Mouse (Mus musculus) heart, embryonic 11.5 days (tissue): Measurements from ENCODE around the gene Ssx2ip. TPM values are rescaled to one million over a fixed set of nuclear protein-coding genes. Genes with fewer than 3 reads are reported as not detected.

ENCODE experiments used
- ATAC-seq: fragments of 200-750 bp; cut with Nextera tagmentation; replicated peaks from 2 replicates; pipeline ENCODE4 v1.8.0; 2017; ENCODE audit warnings: moderate library complexity; ENCODE audit not compliant: insufficient number of reproducible peaks, low FRiP score, low TSS enrichment
- H3K27ac ChIP-seq: fragments of 300-500 bp; sonication (generic); 2 replicates; pipeline ENCODE4 v1.5.1; 2014; ENCODE audit warnings: mild to moderate bottlenecking, low read depth, low read length
- H3K27me3 ChIP-seq: fragments of 300-500 bp; sonication (generic); 2 replicates; pipeline ENCODE4 v1.6.1; 2014; ENCODE audit warnings: mild to moderate bottlenecking, low read length, mixed read lengths; ENCODE audit not compliant: control insufficient read depth, insufficient read depth
- H3K36me3 ChIP-seq: fragments of 300-500 bp; sonication (generic); 2 replicates; pipeline ENCODE4 v1.6.1; 2014; ENCODE audit warnings: mild to moderate bottlenecking, low read length, moderate library complexity, mixed read lengths; ENCODE audit not compliant: control insufficient read depth, insufficient read depth
- H3K4me1 ChIP-seq: fragments of 300-500 bp; sonication (generic); 2 replicates; pipeline ENCODE4 v1.6.1; 2014; ENCODE audit warnings: low read length; ENCODE audit not compliant: control insufficient read depth, insufficient read depth
- H3K4me2 ChIP-seq: fragments of 300-500 bp; sonication (generic); 2 replicates; pipeline ENCODE4 v1.6.1; 2014; ENCODE audit warnings: mild to moderate bottlenecking, moderate library complexity
- H3K4me3 ChIP-seq: fragments of 300-500 bp; sonication (generic); 2 replicates; pipeline ENCODE4 v1.5.1; 2014; ENCODE audit warnings: low read depth, low read length
- H3K9ac ChIP-seq: fragments of 300-500 bp; sonication (generic); 2 replicates; pipeline ENCODE4 v1.6.1; 2014; ENCODE audit warnings: mild to moderate bottlenecking, low read depth, low read length, moderate library complexity
- H3K9me3 ChIP-seq: fragments of 300-500 bp; sonication (generic); replicated peaks from 2 replicates; pipeline ENCODE4 v1.6.1; 2016; ENCODE audit warnings: low read length; ENCODE audit not compliant: control insufficient read depth
- WGBS: fragments of 180-500 bp; shearing (Covaris S2); extraction: QIAGEN DNeasy Blood & Tissue Kit; methylation state at CpG from one replicate; pipeline ENCODE4 v1.1.7; 2014; ENCODE audit not compliant: insufficient replicate concordance; 5-methylcytosine and 5-hydroxymethylcytosine counted together
- polyA plus RNA-seq: library from polyadenylated mRNA; unstranded; fragments of >200 nt; fragmentation: Nextera tagmentation; extraction: Ambion mirVana; gene quantifications from 2 replicates; pipeline ENCODE4 v1.2.1, GENCODE M21; 2014

Gene Ssx2ip
- polyA plus RNA-seq, 1 experiment from 2014 or later: 32.1 TPM

DNA sequence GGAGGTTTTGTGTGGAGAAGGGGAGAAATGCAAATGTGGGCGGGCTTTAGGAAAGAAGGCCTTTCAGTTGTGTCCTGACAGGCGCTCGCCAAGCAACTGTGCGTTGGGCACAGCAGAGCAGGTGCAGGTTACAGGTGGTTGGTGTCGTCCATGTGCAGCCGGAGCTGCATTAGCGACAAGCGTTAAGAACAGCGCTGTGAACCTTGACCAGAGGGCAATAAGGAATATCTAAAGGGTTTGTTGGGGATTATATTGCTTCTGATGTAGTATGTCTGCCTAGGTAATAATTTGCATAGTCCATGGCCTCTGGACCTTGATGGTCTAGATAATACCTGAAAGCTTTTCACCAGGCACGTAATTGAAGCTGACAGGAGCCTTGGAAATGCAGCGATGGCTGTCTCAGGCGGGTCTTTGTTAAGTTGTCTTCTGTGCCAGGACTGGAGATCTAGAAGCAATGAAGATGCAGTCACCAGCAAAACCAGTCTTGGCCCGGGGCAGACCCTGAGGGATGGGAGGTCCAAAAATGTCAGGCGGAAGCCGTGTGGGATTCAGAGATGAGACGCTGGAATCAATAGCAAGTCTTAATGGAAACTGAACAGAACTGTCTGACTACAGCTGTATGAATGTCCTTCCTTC, 2.8 kb downstream of the Ssx2ip start:
- H3K27me3 ChIP-seq: no peaks in the 10 kb centered on the region
- no peak for ATAC-seq
- no peak overlapping the region for H3K27ac ChIP-seq
- H3K36me3 ChIP-seq: no peaks in the 10 kb centered on the region
- WGBS: 88% methylated on average over 16 of the region's 16 CpGs
- no peak overlapping the region for H3K9ac ChIP-seq
- no peak overlapping the region for H3K4me3 ChIP-seq
- H3K4me2 ChIP-seq: peak overlapping the region; percentile 86
- peaks cover 4% of the 10 kb centered on the region; the same call in 1 of the 2 replicates for H3K9me3 ChIP-seq
- H3K4me1 ChIP-seq: peaks cover 33% of the 10 kb centered on the region

DNA sequence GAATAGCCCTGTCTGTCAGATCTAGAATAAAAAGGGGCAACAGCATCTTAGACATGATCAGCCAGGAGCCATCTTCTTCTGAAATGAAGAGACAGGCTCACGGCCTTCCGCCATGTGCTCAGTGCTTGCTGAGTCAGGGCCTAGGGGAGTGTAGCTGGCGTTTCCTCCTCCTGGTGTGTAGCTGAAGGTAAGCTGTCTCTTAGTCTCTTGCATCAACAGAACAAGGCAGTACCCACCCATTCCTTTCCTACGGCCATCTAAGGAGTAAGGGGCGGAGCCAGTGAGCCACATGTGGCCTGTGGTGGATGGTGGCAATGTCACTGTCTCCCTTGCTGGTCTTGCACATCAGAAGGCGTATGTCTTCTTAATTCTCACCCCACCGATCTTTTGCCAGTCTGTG, 5.7 kb downstream of the Ssx2ip start:
- Histone ChIP-seq H3K4me3 (no peak overlapping the region), H3K9ac (no peak overlapping the region), H3K4me2 (no peak overlapping the region), H3K9me3 (no peaks in the 10 kb centered on the region), H3K27me3 (no peaks in the 10 kb centered on the region), H3K4me1 (peaks cover 29% of the 10 kb centered on the region), H3K27ac (no peak overlapping the region), H3K36me3 (no peaks in the 10 kb centered on the region)
- peak; percentile 65 for ATAC-seq
- 72% methylated on average over 7 of the region's 7 CpGs for WGBS

DNA sequence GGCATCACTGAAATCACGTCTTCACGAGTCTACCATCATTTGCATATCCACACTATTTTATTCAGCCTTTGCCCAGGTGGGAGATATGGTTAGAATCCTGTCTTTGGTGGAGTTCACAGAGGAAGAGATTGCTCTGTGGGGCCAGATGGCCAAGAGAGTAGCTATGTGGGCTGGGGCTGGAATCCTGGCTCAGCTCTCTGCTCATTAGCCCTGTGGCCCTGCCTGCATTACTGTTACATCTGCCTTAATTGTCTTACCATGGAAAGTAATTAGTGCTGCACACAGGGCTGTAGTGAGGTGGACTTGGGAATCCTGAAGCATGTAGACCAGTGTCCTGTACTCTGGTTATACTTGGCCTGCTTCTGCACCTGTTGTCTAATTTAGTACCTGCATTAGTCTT, 7.6 kb downstream of the Ssx2ip start:
- no peaks in the 10 kb centered on the region for H3K27me3 ChIP-seq
- no peak overlapping the region for H3K4me3 ChIP-seq
- H3K9me3 ChIP-seq: no peaks in the 10 kb centered on the region
- no peak overlapping the region for H3K9ac ChIP-seq
- no peaks in the 10 kb centered on the region for H3K36me3 ChIP-seq
- no peak overlapping the region for H3K4me2 ChIP-seq
- no peak for ATAC-seq
- peaks cover 19% of the 10 kb centered on the region for H3K4me1 ChIP-seq
- WGBS: 79% methylated on average over 2 of the region's 2 CpGs
- no peak overlapping the region for H3K27ac ChIP-seq

DNA sequence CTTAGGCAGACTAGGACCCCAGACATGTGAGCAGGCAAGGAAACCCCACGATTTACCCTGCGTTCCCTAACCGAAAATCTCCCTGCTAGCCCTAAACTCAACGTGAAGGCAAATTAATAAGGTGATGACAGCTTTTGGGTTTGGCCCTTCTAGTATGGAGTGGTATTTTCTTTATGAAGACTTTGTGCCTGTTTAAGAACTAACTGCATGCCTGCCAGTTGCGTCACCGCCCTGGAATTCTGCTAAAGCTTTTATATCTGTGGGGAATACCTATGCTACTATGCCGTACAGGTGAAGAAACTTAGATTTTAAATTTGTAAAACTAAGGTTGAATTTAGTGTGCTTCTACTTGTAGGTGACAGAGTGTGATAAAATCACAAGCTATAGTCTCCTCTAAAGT, 8.0 kb downstream of the Ssx2ip start:
- Histone ChIP-seq H3K27me3 (no peaks in the 10 kb centered on the region), H3K9me3 (no peaks in the 10 kb centered on the region), H3K27ac (no peak overlapping the region), H3K4me3 (no peak overlapping the region), H3K4me2 (no peak overlapping the region), H3K9ac (no peak overlapping the region), H3K36me3 (no peaks in the 10 kb centered on the region), H3K4me1 (peaks cover 19% of the 10 kb centered on the region)
- 85% methylated on average over 7 of the region's 7 CpGs for WGBS
- ATAC-seq: no peak

DNA sequence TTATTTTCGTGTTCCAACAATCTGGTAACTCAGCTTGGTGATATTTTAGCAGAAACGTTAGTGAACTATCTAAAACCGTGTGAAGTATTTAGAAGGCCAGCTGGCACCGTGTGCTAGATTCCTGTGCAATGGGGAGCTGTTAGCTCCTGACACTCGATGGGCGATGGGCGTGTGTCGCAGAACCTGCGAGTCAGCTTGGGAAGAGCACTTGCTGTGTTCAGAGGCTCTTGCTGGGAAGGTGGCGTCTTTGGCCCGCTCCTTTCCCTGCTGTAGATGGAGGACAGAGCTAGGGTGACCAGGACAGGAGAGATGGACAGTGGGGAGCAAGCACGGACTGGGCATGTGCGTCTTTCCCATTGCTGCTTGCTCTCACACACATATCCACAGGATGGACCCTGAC, 8.6 kb downstream of the Ssx2ip start:
- H3K4me2 ChIP-seq: no peak overlapping the region
- no peak overlapping the region for H3K27ac ChIP-seq
- no peak for ATAC-seq
- no peaks in the 10 kb centered on the region for H3K36me3 ChIP-seq
- no peak overlapping the region for H3K9ac ChIP-seq
- H3K4me1 ChIP-seq: peaks cover 19% of the 10 kb centered on the region
- no peaks in the 10 kb centered on the region for H3K9me3 ChIP-seq
- H3K4me3 ChIP-seq: no peak overlapping the region
- 86% methylated on average over 13 of the region's 13 CpGs for WGBS
- H3K27me3 ChIP-seq: no peaks in the 10 kb centered on the region

DNA sequence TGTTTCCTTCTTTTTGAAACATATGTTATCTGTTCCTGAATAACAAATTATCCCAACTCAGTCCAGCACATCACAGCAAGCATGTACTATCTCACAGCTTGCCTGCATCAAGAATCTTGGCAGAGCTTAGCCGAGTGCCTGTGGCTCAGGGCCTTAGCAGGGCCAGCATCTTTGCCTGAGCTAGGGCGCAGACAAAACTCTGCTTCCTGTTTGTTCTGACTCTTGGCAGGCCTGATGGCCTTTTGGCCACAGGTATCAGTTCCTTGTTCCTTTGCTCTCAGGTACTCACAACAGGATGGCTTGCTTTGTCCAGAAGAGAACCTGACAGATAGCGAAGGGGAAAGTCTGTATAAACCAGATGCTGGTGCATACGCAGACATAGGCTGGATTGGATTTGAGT, 9.6 kb downstream of the Ssx2ip start:
- H3K4me3 ChIP-seq: no peak overlapping the region
- no peak for ATAC-seq
- H3K27me3 ChIP-seq: no peaks in the 10 kb centered on the region
- H3K4me2 ChIP-seq: no peak overlapping the region
- H3K9ac ChIP-seq: no peak overlapping the region
- no peak overlapping the region for H3K27ac ChIP-seq
- H3K9me3 ChIP-seq: no peaks in the 10 kb centered on the region
- H3K4me1 ChIP-seq: peaks cover 19% of the 10 kb centered on the region
- no peaks in the 10 kb centered on the region for H3K36me3 ChIP-seq
- WGBS: 81% methylated on average over 4 of the region's 4 CpGs

DNA sequence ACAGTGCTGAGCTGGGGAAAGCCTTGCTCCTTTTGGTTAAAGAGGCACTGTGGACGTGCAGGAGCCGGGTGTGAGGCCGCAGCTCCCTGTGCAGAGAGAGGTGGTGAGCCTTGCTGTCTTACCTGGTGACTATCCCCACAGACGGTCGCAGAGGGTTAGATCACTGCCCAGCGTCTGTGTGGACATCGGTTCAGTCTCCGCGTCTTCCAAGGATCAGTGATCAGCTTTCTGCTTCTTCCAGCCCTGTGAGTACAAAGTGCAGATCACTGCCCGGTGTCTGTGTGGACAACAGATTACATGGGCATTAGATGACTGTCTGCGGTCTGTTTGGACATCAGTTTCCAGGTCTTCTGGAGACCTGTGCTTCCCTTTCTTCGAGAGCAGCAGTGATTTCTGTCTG, 10.1 kb downstream of the Ssx2ip start:
- no peak overlapping the region for H3K4me3 ChIP-seq
- no peak overlapping the region for H3K4me2 ChIP-seq
- no peaks in the 10 kb centered on the region for H3K9me3 ChIP-seq
- WGBS: 88% methylated on average over 12 of the region's 12 CpGs
- H3K36me3 ChIP-seq: no peaks in the 10 kb centered on the region
- H3K4me1 ChIP-seq: peaks cover 19% of the 10 kb centered on the region
- H3K9ac ChIP-seq: peak overlapping the region; percentile 34; the same call in 1 of the 2 replicates
- 0 out of 2 replicates have a peak overlapping the region, but pooled peaks have one; percentile 1 for H3K27ac ChIP-seq
- H3K27me3 ChIP-seq: no peaks in the 10 kb centered on the region
- no peak for ATAC-seq

DNA sequence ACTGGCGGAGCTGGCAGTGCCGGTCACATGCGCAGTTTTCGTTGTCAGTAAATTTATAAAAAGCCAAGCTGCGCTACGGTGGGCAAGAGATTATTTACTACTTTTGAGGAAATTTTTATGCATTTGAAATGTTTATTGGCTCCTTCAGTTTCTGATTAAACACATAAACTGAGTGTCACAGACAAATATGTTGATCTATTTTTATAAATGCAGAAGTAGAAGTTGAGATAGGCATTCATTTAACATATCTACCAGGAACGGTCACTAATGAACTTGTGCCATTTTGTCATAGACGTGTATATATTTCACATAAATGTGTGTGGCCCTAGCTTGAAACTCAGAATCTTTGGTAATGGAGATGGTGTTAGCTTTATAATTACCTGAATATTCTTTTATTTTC, 13.4 kb downstream of the Ssx2ip start:
- Histone ChIP-seq H3K27me3 (no peaks in the 10 kb centered on the region), H3K9ac (no peak overlapping the region)

DNA sequence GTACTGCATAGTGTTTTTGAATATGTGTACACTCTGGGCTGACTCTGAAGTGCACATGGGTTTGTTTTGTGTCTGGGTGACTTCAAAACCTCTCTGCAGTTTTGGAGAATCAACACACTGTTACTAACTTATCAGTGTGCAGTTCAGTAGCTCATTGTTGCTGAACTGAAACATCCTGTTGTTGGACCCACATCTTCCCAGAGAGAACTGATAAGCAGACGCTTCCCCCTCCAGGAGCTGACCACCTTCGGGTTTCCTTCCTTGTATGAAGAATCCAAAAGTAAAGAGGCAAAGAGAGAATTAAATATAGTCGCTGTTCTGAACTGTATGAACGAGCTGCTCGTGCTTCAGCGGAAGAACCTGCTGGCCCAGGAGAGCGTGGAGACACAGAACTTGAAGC, 14.5 kb downstream of the Ssx2ip start:
- 60% methylated on average over 7 of the region's 7 CpGs for WGBS
- H3K4me3 ChIP-seq: no peak overlapping the region
- no peaks in the 10 kb centered on the region for H3K9me3 ChIP-seq
- peaks cover 11% of the 10 kb centered on the region; the same call in 1 of the 2 replicates for H3K4me1 ChIP-seq
- H3K9ac ChIP-seq: no peak overlapping the region
- H3K4me2 ChIP-seq: no peak overlapping the region
- H3K27ac ChIP-seq: peak overlapping the region; percentile 57
- H3K36me3 ChIP-seq: no peaks in the 10 kb centered on the region
- no peak for ATAC-seq
- H3K27me3 ChIP-seq: no peaks in the 10 kb centered on the region

More for the DNA sequence above, 13.4 kb downstream of the Ssx2ip start:
- Histone ChIP-seq H3K27ac (no peak overlapping the region), H3K4me1 (peaks cover 8% of the 10 kb centered on the region; the same call in 1 of the 2 replicates), H3K36me3 (no peaks in the 10 kb centered on the region), H3K9me3 (no peaks in the 10 kb centered on the region), H3K4me3 (no peak overlapping the region), H3K4me2 (no peak overlapping the region)
- no peak for ATAC-seq
- WGBS: 95% methylated on average over 8 of the region's 8 CpGs
